Mouse (Mus musculus) stomach, postnatal 0 days (tissue): ENCODE measurements at regions not wholly inside any gene's neighbourhood (a gene's known extent, or its start where the extent isn't known, plus 50 kb on each side); places are given as distances from the start of the nearest gene placed in this dataset.

Experiments
- ATAC-seq: fragments of 200-750 bp; cut with Nextera tagmentation; 2 replicates; pipeline ENCODE4 v1.8.0; 2017; ENCODE audit not compliant: low FRiP score, low TSS enrichment
- DNase-seq: peaks from one replicate; pipeline ENCODE4 v3.0.0-alpha.2; 2016; ENCODE audit warnings: low spot score
- H3K27ac ChIP-seq: fragments of 300-500 bp; sonication (generic); replicated peaks from 2 replicates; pipeline ENCODE4 v1.5.1; 2014; ENCODE audit warnings: mild to moderate bottlenecking, control low read depth
- H3K27me3 ChIP-seq: fragments of 300-500 bp; sonication (generic); 2 replicates; pipeline ENCODE4 v1.6.1; 2014; ENCODE audit warnings: low read length; ENCODE audit not compliant: control insufficient read depth, insufficient read depth
- H3K36me3 ChIP-seq: fragments of 300-500 bp; sonication (generic); 2 replicates; pipeline ENCODE4 v1.6.1; 2014; ENCODE audit warnings: low read length, mixed read lengths; ENCODE audit not compliant: control insufficient read depth, insufficient read depth
- H3K4me1 ChIP-seq: fragments of 300-500 bp; sonication (generic); replicated peaks from 2 replicates; pipeline ENCODE4 v1.6.1; 2014; ENCODE audit warnings: antibody characterized with exemption; ENCODE audit not compliant: control insufficient read depth, insufficient read depth
- H3K4me2 ChIP-seq: fragments of 300-500 bp; sonication (generic); replicated peaks from 2 replicates; pipeline ENCODE4 v1.6.1; 2014; ENCODE audit warnings: low read depth, mild to moderate bottlenecking, control low read depth, moderate library complexity
- H3K4me3 ChIP-seq: fragments of 300-500 bp; sonication (generic); 2 replicates; pipeline ENCODE4 v1.5.1; 2014; ENCODE audit warnings: low read depth, low read length, control low read depth
- H3K9ac ChIP-seq: fragments of 300-500 bp; sonication (generic); 2 replicates; pipeline ENCODE4 v1.6.1; 2014; ENCODE audit warnings: mild to moderate bottlenecking, low read length, control low read depth, mixed read lengths
- H3K9me3 ChIP-seq: fragments of 300-500 bp; sonication (generic); 2 replicates; pipeline ENCODE4 v1.6.1; 2016; ENCODE audit warnings: low read length; ENCODE audit not compliant: control insufficient read depth
- CTCF ChIP-seq: IDR thresholded peaks from 2 replicates; pipeline ENCODE4 v1.5.1; 2016; ENCODE audit warnings: antibody characterized with exemption, low read depth, mild to moderate bottlenecking, moderate library complexity
- EP300 ChIP-seq: optimal IDR thresholded peaks from 2 replicates; pipeline ENCODE3; 2016; ENCODE audit warnings: antibody characterized with exemption
- WGBS: fragments of 180-500 bp; shearing (Covaris S2); extraction: QIAGEN DNeasy Blood & Tissue Kit; methylation state at CpG from one replicate; pipeline ENCODE4 v1.1.7; 2014; 5-methylcytosine and 5-hydroxymethylcytosine counted together

DNA sequence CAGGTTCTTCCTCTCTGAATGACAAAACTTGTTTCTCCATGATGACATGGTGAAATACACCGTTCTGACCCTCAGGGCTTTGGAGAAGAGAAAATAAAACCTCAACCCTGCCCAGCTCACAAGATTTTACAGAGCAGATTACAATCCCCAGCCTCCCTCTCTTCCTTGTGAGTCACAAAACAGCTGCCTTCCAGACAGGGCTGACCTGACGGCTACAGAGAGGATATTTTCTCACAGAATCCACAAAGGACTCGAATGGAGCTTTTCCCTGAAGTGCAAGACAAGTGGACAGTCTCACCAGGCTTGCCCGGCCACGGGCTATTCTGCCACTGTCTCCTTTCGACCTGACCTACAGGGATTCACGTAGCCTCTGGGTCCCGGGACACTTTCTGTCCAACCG, 318.8 kb downstream of the Sox9 start:
- no peak overlapping the region; the same call in 1 of the 2 replicates for H3K9ac ChIP-seq
- no peaks in the 10 kb centered on the region for H3K9me3 ChIP-seq
- no peaks in the 10 kb centered on the region for H3K36me3 ChIP-seq
- no peaks in the 10 kb centered on the region; the same call in 1 of the 2 replicates for H3K4me1 ChIP-seq
- WGBS = 42% methylated on average over 9 of the region's 9 CpGs
- peak overlapping the region; percentile 82 for H3K27ac ChIP-seq
- no peaks in the 10 kb centered on the region for H3K27me3 ChIP-seq
- TF ChIP-seq EP300 (peak; percentile 19), CTCF (no peak)
- DNase-seq = peak; percentile 41
- H3K4me2 ChIP-seq = peak overlapping the region; percentile 9
- ATAC-seq = 0 out of 2 replicates have a peak, but pooled peaks have one; percentile 18
- H3K4me3 ChIP-seq = no peak overlapping the region

DNA sequence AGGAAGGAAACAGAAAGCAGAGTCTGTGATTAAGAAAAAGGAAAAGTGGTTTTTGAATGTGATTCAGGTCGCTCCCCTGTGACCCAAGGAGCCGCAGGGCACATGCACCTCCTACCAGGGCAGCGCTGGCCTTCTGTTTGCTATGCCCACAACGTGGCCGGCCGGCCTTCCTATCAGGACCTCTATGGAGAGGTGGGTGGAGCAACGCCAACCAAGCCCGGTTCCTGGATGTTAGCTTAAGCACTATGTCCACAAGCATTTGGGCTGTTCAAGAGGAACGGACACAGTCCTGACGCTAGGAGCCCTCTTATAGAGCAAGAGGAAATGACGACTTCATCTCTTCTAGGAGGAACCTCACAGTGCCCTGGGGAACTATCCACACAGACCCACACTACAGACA, 319.5 kb downstream of the Sox9 start:
- Histone ChIP-seq H3K9ac (no peak overlapping the region), H3K4me3 (no peak overlapping the region), H3K27ac (peak overlapping the region; percentile 82), H3K9me3 (no peaks in the 10 kb centered on the region), H3K27me3 (no peaks in the 10 kb centered on the region), H3K36me3 (no peaks in the 10 kb centered on the region), H3K4me2 (peak overlapping the region; percentile 9), H3K4me1 (no peaks in the 10 kb centered on the region; the same call in 1 of the 2 replicates)
- TF ChIP-seq CTCF (peak; percentile 31), EP300 (no peak)
- peak; percentile 89 for DNase-seq
- peak; percentile 88 for ATAC-seq
- WGBS = 40% methylated on average over 11 of the region's 11 CpGs

DNA sequence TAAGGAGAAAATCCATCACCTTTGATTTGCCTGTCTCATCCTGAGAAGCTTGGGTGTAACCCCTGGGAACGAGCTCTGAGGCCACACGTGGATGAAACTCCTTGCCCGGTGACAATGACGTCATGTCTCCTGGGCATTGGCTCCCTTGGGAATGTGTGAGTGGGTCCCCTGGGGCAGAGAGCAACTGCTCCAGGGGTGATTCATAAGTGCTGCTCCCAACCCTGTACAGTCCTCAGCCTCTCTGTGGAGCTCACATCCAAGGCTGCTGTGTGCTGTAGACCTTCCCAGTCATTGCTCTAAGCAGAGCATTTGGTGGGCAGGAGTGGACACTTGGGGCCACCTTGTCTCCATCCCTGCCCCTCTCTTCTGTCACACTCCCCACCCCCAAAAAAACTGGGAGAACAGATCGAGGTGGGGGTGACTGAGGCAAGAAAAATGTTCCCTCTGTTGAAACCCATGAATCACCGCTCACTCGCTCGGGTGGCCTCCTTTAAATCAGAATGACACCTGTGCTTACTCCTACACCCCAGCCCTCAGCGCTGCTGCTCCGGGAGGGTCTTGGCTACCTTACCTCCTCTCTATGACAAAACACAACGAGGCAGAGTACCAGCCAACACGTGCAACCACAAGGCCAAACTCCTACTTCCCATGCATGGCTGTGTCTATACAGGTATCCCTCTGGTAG, 321.3 kb downstream of the Sox9 start:
- no peak for TF ChIP-seq CTCF
- TF ChIP-seq EP300 = no peak
- no peak overlapping the region for H3K9ac ChIP-seq
- ATAC-seq (peak; percentile 78), DNase-seq (peak; percentile 71)
- H3K4me2 ChIP-seq = no peak overlapping the region
- no peaks in the 10 kb centered on the region for H3K36me3 ChIP-seq
- H3K4me3 ChIP-seq = no peak overlapping the region
- H3K4me1 ChIP-seq = no peaks in the 10 kb centered on the region; the same call in 1 of the 2 replicates
- H3K27ac ChIP-seq = 0 out of 2 replicates have a peak overlapping the region, but pooled peaks have one; percentile 30
- 63% methylated on average over 12 of the region's 12 CpGs for WGBS
- no peaks in the 10 kb centered on the region for H3K9me3 ChIP-seq
- no peaks in the 10 kb centered on the region for H3K27me3 ChIP-seq

DNA sequence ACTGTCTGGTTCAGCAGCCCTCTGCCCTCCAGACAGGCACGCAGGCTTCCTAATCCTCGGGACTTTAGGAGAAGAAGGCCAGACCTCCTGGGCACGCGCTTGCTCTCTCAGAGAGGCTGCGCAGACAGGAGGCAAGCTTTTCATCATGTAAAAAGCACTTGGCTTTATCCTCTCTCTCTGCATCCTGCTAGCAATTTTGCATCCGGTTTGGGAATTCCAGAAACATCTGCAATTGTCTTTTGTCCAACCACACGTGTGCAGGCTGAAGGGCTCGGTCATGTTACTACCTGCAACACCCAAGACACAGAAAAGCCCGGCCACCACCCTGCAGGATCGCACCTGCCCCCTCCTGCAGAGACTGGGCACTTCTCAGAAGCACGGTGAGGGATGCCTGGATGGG, 323.3 kb downstream of the Sox9 start:
- no peak overlapping the region for H3K4me2 ChIP-seq
- H3K4me3 ChIP-seq = no peak overlapping the region
- H3K36me3 ChIP-seq = no peaks in the 10 kb centered on the region
- DNase-seq (no peak), ATAC-seq (no peak)
- no peaks in the 10 kb centered on the region; the same call in 1 of the 2 replicates for H3K4me1 ChIP-seq
- no peak overlapping the region for H3K27ac ChIP-seq
- H3K9me3 ChIP-seq = no peaks in the 10 kb centered on the region
- no peak overlapping the region for H3K9ac ChIP-seq
- 38% methylated on average over 11 of the region's 11 CpGs for WGBS
- TF ChIP-seq EP300 = no peak
- 0 out of 2 replicates have a peak, but pooled peaks have one; percentile 10 for TF ChIP-seq CTCF
- no peaks in the 10 kb centered on the region for H3K27me3 ChIP-seq

DNA sequence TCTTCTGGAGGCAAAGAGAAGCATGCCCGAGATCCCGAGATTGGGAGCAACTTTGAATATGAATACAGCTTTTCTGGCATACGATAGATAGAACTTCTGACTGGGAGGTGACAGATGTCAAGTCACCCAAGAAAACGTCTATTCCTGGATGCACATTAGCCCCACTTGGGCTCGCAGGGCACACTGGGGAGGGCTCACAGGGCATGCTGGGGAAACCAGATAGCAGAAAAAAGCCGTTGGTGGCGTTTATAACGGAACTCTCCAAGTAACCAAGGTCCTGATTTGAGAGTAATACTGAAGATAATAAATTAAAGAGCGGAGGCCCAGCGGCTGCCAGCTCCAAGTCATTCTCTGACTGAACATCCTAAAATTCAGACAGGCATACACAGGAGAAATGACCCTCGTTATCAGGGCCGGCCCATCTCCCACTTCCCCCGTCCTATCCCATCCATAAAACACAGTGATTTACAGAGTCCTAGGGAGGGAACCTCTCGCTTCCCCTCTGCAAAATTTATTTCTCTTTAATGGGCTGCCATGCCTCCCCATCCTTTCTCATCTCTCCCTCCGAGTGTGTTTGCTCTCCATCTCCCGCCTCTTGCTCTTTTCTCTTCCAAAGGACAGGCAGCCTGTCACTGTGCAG, 325.3 kb downstream of the Sox9 start:
- Histone ChIP-seq H3K9me3 (no peaks in the 10 kb centered on the region), H3K4me2 (no peak overlapping the region), H3K36me3 (no peaks in the 10 kb centered on the region), H3K27me3 (no peaks in the 10 kb centered on the region), H3K9ac (no peak overlapping the region), H3K4me1 (no peaks in the 10 kb centered on the region), H3K4me3 (no peak overlapping the region), H3K27ac (no peak overlapping the region)
- ATAC-seq = no peak
- WGBS = 63% methylated on average over 16 of the region's 16 CpGs
- no peak for DNase-seq
- TF ChIP-seq CTCF = no peak
- TF ChIP-seq EP300 = no peak
